In genomic region chr6:49985127-49985526, GRCm38 (mm10) we compare ENCODE assay signal across 10 mouse cellular contexts.
DNase-seq lines count a peak whose midpoint lies in the region; ATAC-seq lines count a peak whose summit lies in the region.
"Had no signal": no experiment of that assay in that cellular context is flagged by ENCODE, and none has a peak within 500 bp of the region (broad histone marks: within the 10 kb centered on the region; RNA-seq: fewer than 3 reads in every experiment).

No protein-coding gene starts in this region.

- H3K27me3 ChIP-seq in intestine, embryonic 14.5 days (replicated peaks; ENCODE audit: control insufficient read depth, insufficient read depth, low read length), result no peaks in the 10 kb centered on the region
- no peaks in the 10 kb centered on the region for H3K27me3 ChIP-seq in lung, embryonic 15.5 days

- peak; percentile 37 for DNase-seq in CD4-positive, CD25-positive, alpha-beta regulatory T cell, adult 2 months (ENCODE audit: low read depth, low spot score)
- DNase-seq in left cerebral cortex, postnatal 4 days, result peak; percentile 11
- no peak for DNase-seq in left cerebral cortex, postnatal 14 days (ENCODE audit: low spot score in 2 of 2)
- DNase-seq in intestine, embryonic 14.5 days (ENCODE audit: low spot score), result peak; percentile 69
- no peak for DNase-seq in spleen, postnatal 14 days (ENCODE audit: low spot score in 2 of 2)
- DNase-seq in right cerebral cortex, postnatal 4 days, result no peak
- DNase-seq: cerebellum, adult 11-12 months; right cerebral cortex, adult 18-20 months had no signal

- H3K9me3 ChIP-seq in intestine, embryonic 14.5 days (ENCODE audit: control insufficient read depth, low read length), result no peaks in the 10 kb centered on the region
- H3K9me3 ChIP-seq in lung, embryonic 15.5 days, result no peaks in the 10 kb centered on the region

- WGBS in intestine, embryonic 14.5 days, result 17% methylated on average over 6 of the region's 6 CpGs
- WGBS in lung, embryonic 15.5 days, result 12% methylated on average over 6 of the region's 6 CpGs

- intact Hi-C loops in left cerebral cortex, postnatal 4 days (cut with DNase I), result no loop called here
- intact Hi-C loops in left cerebral cortex, postnatal 14 days (cut with DNase I), result no loop called here

- H3K36me3 ChIP-seq in intestine, embryonic 14.5 days (ENCODE audit: control insufficient read depth, insufficient read depth, low read length), result no peaks in the 10 kb centered on the region
- H3K36me3 ChIP-seq in lung, embryonic 15.5 days, result no peaks in the 10 kb centered on the region

- no peak for ATAC-seq in CD4-positive, CD25-positive, alpha-beta regulatory T cell, adult 4 months
- 0 out of 2 replicates have a peak, but pooled peaks have one; percentile 50 for ATAC-seq in intestine, embryonic 14.5 days (replicated peaks; ENCODE audit: low FRiP score, low TSS enrichment, low read depth)
- ATAC-seq in lung, embryonic 15.5 days (ENCODE audit: borderline replicate concordance, extremely low read depth, low FRiP score, low TSS enrichment), result peak; percentile 89

- no peak overlapping the region for H3K9ac ChIP-seq in intestine, embryonic 14.5 days (ENCODE audit: low read length)
- no peak overlapping the region for H3K9ac ChIP-seq in lung, embryonic 15.5 days

- H3K27ac ChIP-seq in intestine, embryonic 14.5 days (ENCODE audit: low read depth), result no peak overlapping the region
- H3K27ac ChIP-seq in lung, embryonic 15.5 days, result peak overlapping the region; percentile 72

- H3K4me3 ChIP-seq in intestine, embryonic 14.5 days (ENCODE audit: low read depth, low read length), result no peak overlapping the region
- H3K4me3 ChIP-seq in lung, embryonic 15.5 days, result no peak overlapping the region

- H3K4me2 ChIP-seq in intestine, embryonic 14.5 days (ENCODE audit: low read length), result no peak overlapping the region
- no peak overlapping the region for H3K4me2 ChIP-seq in lung, embryonic 15.5 days

- peaks cover 8% of the 10 kb centered on the region for H3K4me1 ChIP-seq in intestine, embryonic 14.5 days (replicated peaks; ENCODE audit: control insufficient read depth, insufficient read depth, low read length)
- peaks cover 38% of the 10 kb centered on the region for H3K4me1 ChIP-seq in lung, embryonic 15.5 days

Comparison
In these comparisons a context has a peak if more than half of its experiments do, and no peak if none do; other contexts are left out.
1. DNase-seq: peak in CD4-positive, CD25-positive, alpha-beta regulatory T cell, adult 2 months (single experiment), left cerebral cortex, postnatal 4 days (single experiment) and intestine, embryonic 14.5 days (single experiment); none in left cerebral cortex, postnatal 14 days (0 of 2), spleen, postnatal 14 days (0 of 2) and right cerebral cortex, postnatal 4 days (single experiment).